Mouse (Mus musculus) forebrain, embryonic 15.5 days (tissue): ENCODE results near the gene B3gnt6. TPM values are rescaled to one million over a fixed set of nuclear protein-coding genes. Genes with fewer than 3 reads are reported as not detected.
A peak's percentile ranks its signal among the peaks of the same experiment; 100 is the strongest.

Experiments
- ATAC-seq: fragments of 200-750 bp; cut with Nextera tagmentation; replicated peaks from 2 replicates; pipeline ENCODE4 v1.8.0; 2017; ENCODE audit warnings: mild to moderate bottlenecking, moderate TSS enrichment, moderate library complexity
- H3K27ac ChIP-seq: fragments of 300-500 bp; sonication (generic); replicated peaks from 2 replicates; pipeline ENCODE4 v1.5.1; 2015; ENCODE audit warnings: mild to moderate bottlenecking, inconsistent platforms
- H3K27me3 ChIP-seq: fragments of 300-500 bp; sonication (generic); 2 replicates; pipeline ENCODE4 v1.6.1; 2015; ENCODE audit warnings: inconsistent platforms
- H3K36me3 ChIP-seq: fragments of 300-500 bp; sonication (generic); 2 replicates; pipeline ENCODE4 v1.6.1; 2015; ENCODE audit warnings: mild to moderate bottlenecking, inconsistent platforms
- H3K4me1 ChIP-seq: fragments of 300-500 bp; sonication (generic); 2 replicates; pipeline ENCODE4 v1.6.1; 2015; ENCODE audit warnings: inconsistent platforms
- H3K4me2 ChIP-seq: fragments of 300-500 bp; sonication (generic); replicated peaks from 2 replicates; pipeline ENCODE4 v1.6.1; 2015; ENCODE audit warnings: mild to moderate bottlenecking, inconsistent platforms
- H3K4me3 ChIP-seq: fragments of 300-500 bp; sonication (generic); 2 replicates; pipeline ENCODE4 v1.5.1; 2015; ENCODE audit warnings: mild to moderate bottlenecking, inconsistent platforms
- H3K9ac ChIP-seq: fragments of 300-500 bp; sonication (generic); replicated peaks from 2 replicates; pipeline ENCODE4 v1.6.1; 2015; ENCODE audit warnings: mild to moderate bottlenecking, inconsistent platforms
- H3K9me3 ChIP-seq: fragments of 300-500 bp; sonication (generic); 2 replicates; pipeline ENCODE4 v1.6.1; 2016; ENCODE audit warnings: inconsistent platforms
- WGBS: fragments of 180-500 bp; shearing (Covaris S2); methylation state at CpG from one replicate; pipeline ENCODE4 v1.1.7; 2015; ENCODE audit warnings: mixed read lengths; 5-methylcytosine and 5-hydroxymethylcytosine counted together
- polyA plus RNA-seq: library from polyadenylated mRNA; unstranded; fragments of >200 nt; fragmentation: Nextera tagmentation; extraction: Ambion mirVana; gene quantifications from 2 replicates; pipeline ENCODE4 v1.2.1, GENCODE M21; 2015

B3gnt6 gene
- polyA plus RNA-seq, 1 experiment from 2014 or later, result 0.15 TPM

- Histone ChIP-seq H3K36me3 (no peaks in the 10 kb centered on the region), H3K27ac (no peak overlapping the region), H3K9ac (no peak overlapping the region), H3K9me3 (no peaks in the 10 kb centered on the region), H3K4me1 (peaks cover 17% of the 10 kb centered on the region), H3K4me3 (no peak overlapping the region), H3K27me3 (no peaks in the 10 kb centered on the region), H3K4me2 (no peak overlapping the region)
- 50% methylated on average over 3 of the region's 3 CpGs for WGBS
- ATAC-seq, result peak; percentile 14; the same call in 1 of the 2 replicates
Measured at GRCm38 (mm10) chr7:98156280-98156665, 43.0 kb downstream of the B3gnt6 start.

GRCm38 (mm10) chr7:98155546-98156279 lies 43.6 kb downstream of the B3gnt6 start:
- 30% methylated on average over 7 of the region's 8 CpGs for WGBS
- H3K4me2 ChIP-seq, result no peak overlapping the region
- H3K27me3 ChIP-seq, result no peaks in the 10 kb centered on the region
- no peak overlapping the region for H3K9ac ChIP-seq
- no peaks in the 10 kb centered on the region for H3K36me3 ChIP-seq
- no peak overlapping the region for H3K27ac ChIP-seq
- no peaks in the 10 kb centered on the region for H3K9me3 ChIP-seq
- ATAC-seq, result peak; percentile 62
- H3K4me1 ChIP-seq, result peaks cover 17% of the 10 kb centered on the region
- H3K4me3 ChIP-seq, result no peak overlapping the region

DNA sequence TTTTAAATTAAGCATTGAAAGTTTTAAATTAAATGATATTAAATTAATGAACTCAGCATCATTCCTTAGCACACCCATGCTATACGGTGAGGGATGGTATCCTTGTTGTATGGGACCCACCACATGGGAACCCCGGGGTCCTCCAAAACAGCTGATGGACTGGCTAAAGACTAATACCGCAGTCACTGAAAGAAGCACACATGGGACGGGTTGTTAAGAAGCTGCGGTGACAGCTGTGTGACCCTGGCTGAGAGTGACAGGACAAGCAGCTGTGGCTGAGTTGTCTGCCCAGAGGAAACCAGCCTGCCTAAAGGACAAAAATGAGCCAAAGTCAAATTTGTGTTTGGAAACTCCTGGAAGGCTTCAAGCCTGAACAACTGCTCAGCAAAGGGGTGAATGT lies 45.4 kb downstream of the B3gnt6 start:
- WGBS, result 87% methylated on average over 5 of the region's 5 CpGs
- peaks cover 28% of the 10 kb centered on the region for H3K4me1 ChIP-seq
- H3K9me3 ChIP-seq, result no peaks in the 10 kb centered on the region
- H3K36me3 ChIP-seq, result no peaks in the 10 kb centered on the region
- no peak overlapping the region for H3K27ac ChIP-seq
- no peak for ATAC-seq
- no peaks in the 10 kb centered on the region for H3K27me3 ChIP-seq
- H3K9ac ChIP-seq, result no peak overlapping the region
- H3K4me3 ChIP-seq, result no peak overlapping the region
- no peak overlapping the region for H3K4me2 ChIP-seq

GRCm38 (mm10) chr7:98153345-98153744 lies 45.9 kb downstream of the B3gnt6 start:
- peaks cover 28% of the 10 kb centered on the region for H3K4me1 ChIP-seq
- H3K4me2 ChIP-seq, result no peak overlapping the region
- no peak overlapping the region for H3K9ac ChIP-seq
- no peaks in the 10 kb centered on the region for H3K27me3 ChIP-seq
- no peak overlapping the region for H3K27ac ChIP-seq
- H3K4me3 ChIP-seq, result no peak overlapping the region
- WGBS, result 32% methylated on average over 3 of the region's 3 CpGs
- H3K9me3 ChIP-seq, result no peaks in the 10 kb centered on the region
- ATAC-seq, result no peak
- no peaks in the 10 kb centered on the region for H3K36me3 ChIP-seq

- H3K27ac ChIP-seq, result no peak overlapping the region
- no peaks in the 10 kb centered on the region for H3K9me3 ChIP-seq
- ATAC-seq, result no peak
- H3K4me2 ChIP-seq, result no peak overlapping the region
- 68% methylated on average over 8 of the region's 8 CpGs for WGBS
- H3K36me3 ChIP-seq, result no peaks in the 10 kb centered on the region
- H3K4me1 ChIP-seq, result peaks cover 30% of the 10 kb centered on the region
- no peak overlapping the region for H3K4me3 ChIP-seq
- H3K9ac ChIP-seq, result no peak overlapping the region
- H3K27me3 ChIP-seq, result no peaks in the 10 kb centered on the region
Measured at GRCm38 (mm10) chr7:98152400-98152799, 46.9 kb downstream of the B3gnt6 start.

DNA sequence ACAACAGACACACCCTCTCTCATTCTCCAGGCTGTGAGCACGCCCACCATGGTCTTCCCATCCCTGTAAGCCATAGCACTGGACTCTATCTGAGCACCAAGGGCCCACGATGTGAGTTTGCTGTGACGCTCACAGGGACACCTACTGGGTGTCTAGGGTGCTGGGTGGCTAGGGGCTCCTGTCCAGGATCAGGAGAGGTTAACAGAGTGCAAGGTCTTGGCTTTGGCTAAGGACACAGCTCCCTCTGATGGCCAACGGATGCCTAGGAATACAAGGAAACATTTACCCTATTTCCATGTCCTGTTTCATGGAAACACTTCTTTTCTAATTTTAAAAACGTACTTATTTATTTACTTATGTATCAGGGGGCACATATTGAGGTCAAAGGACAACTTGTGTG lies 48.8 kb downstream of the B3gnt6 start:
- no peak for ATAC-seq
- H3K4me2 ChIP-seq, result no peak overlapping the region
- no peaks in the 10 kb centered on the region for H3K27me3 ChIP-seq
- WGBS, result 56% methylated on average over 5 of the region's 5 CpGs
- H3K9ac ChIP-seq, result no peak overlapping the region
- peaks cover 24% of the 10 kb centered on the region for H3K4me1 ChIP-seq
- H3K4me3 ChIP-seq, result no peak overlapping the region
- no peak overlapping the region for H3K27ac ChIP-seq
- H3K36me3 ChIP-seq, result no peaks in the 10 kb centered on the region
- H3K9me3 ChIP-seq, result no peaks in the 10 kb centered on the region

DNA sequence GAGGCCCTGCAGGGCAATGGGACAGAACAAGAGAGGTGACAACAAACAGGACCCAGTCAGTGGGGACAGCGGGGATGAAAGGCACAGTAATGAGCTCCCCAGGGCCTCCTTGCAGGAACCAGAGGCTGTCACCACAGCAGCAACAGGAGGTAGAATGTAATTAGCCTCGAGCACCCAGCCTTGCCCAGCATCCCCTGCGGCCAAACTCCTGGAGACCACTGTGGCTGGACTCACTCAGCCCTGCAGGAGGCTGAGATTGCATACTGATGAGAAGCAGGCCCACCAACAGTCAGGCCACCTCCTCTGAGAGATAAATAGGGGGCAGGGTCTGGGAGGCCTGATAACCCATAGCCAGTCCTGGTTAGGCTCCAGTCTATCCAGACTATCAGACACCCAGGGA lies 49.5 kb downstream of the B3gnt6 start:
- Histone ChIP-seq H3K9ac (no peak overlapping the region), H3K4me3 (no peak overlapping the region), H3K36me3 (no peaks in the 10 kb centered on the region), H3K9me3 (no peaks in the 10 kb centered on the region), H3K27ac (0 out of 2 replicates have a peak overlapping the region, but pooled peaks have one; percentile 29), H3K27me3 (no peaks in the 10 kb centered on the region), H3K4me1 (peaks cover 24% of the 10 kb centered on the region), H3K4me2 (no peak overlapping the region)
- 23% methylated on average over 3 of the region's 3 CpGs for WGBS
- no peak for ATAC-seq

- H3K36me3 ChIP-seq, result no peaks in the 10 kb centered on the region
- H3K27me3 ChIP-seq, result no peaks in the 10 kb centered on the region
- no peak overlapping the region for H3K4me3 ChIP-seq
- H3K4me1 ChIP-seq, result peaks cover 24% of the 10 kb centered on the region
- peak overlapping the region; percentile 50 for H3K27ac ChIP-seq
- no peak overlapping the region for H3K4me2 ChIP-seq
- H3K9ac ChIP-seq, result no peak overlapping the region
- WGBS, result 63% methylated on average over 10 of the region's 10 CpGs
- no peaks in the 10 kb centered on the region for H3K9me3 ChIP-seq
- ATAC-seq, result no peak
Measured at GRCm38 (mm10) chr7:98148721-98149407, 50.4 kb downstream of the B3gnt6 start.

DNA sequence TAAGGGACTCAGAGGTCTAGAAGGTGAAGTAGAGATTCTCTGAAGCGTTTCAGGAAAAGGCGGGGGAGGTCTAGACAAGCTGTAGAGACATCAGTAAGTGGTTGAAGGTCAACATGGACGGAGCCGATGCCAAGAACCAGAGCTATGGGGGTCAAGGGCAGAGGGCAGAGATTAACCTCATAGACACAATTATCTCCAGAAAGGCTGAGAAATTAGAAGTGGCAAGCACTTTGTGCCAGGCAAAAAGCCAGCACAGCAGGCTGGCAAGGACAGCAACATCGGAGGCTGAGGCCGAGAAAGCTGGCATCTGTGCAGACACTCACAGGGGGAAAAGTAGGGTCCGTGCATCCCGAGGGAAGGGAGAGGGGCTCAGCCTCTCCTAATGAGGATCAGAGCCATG lies 51.5 kb downstream of the B3gnt6 start:
- Histone ChIP-seq H3K36me3 (no peaks in the 10 kb centered on the region), H3K27me3 (no peaks in the 10 kb centered on the region), H3K9me3 (no peaks in the 10 kb centered on the region), H3K4me1 (peaks cover 24% of the 10 kb centered on the region), H3K9ac (no peak overlapping the region), H3K4me2 (no peak overlapping the region), H3K4me3 (no peak overlapping the region), H3K27ac (peak overlapping the region; percentile 50)
- WGBS, result 55% methylated on average over 8 of the region's 8 CpGs
- no peak for ATAC-seq

DNA sequence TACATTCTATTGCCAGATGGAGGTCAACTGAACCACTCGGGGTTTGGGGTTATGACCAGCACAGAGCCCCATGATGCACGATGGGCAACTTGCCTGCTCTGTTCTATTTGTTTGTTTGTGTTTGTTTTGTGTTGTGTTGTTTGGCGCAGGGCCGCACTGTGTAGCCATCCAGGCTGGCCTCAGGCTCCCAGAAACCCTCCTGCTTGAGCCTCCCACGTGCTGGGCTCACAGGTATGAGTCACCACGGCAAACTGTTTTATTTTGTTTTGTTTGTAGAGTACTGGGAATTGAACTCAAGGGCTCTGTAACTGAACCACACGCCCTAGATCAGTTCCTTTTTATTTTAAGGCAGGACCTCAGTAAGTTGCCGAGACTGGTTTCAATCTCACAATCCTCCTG lies 52.8 kb downstream of the B3gnt6 start:
- no peak for ATAC-seq

DNA sequence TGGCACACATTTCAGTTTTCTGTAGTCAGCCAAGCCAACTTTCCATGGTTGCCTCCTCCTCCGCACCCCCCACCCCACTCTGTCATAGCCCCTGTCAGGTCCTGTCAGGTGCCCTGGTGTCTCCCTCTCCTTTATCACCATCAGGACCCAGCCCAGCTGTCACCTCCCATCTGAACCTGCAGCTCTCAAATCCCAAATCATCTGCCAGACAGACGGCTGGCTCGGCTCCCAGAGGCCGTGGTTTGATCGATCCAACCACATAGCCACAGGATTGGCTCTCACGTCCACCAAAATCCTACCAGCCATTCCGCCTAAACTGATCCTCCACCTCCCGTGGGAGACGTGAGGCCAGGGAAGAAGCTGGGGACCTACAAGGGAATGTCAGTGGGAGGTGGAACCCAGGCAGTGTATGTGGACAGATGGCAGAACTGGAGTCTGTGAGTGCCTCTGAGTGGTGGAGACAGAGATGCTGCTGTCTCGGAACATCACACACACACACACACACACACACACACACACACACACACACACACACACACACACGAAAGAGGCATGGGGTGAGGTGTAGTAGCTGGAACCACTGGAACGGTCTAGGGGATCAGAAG lies 53.3 kb downstream of the B3gnt6 start:
- 80% methylated on average over 12 of the region's 12 CpGs for WGBS
- no peaks in the 10 kb centered on the region for H3K27me3 ChIP-seq
- ATAC-seq, result no peak

More for the DNA sequence above, 52.8 kb downstream of the B3gnt6 start:
- H3K27me3 ChIP-seq, result no peaks in the 10 kb centered on the region
- H3K27ac ChIP-seq, result no peak overlapping the region; the same call in 1 of the 2 replicates
- no peak overlapping the region for H3K4me3 ChIP-seq
- H3K4me2 ChIP-seq, result no peak overlapping the region
- no peaks in the 10 kb centered on the region for H3K36me3 ChIP-seq
- H3K9ac ChIP-seq, result no peak overlapping the region
- 82% methylated on average over 8 of the region's 8 CpGs for WGBS
- H3K9me3 ChIP-seq, result no peaks in the 10 kb centered on the region
- peaks cover 24% of the 10 kb centered on the region for H3K4me1 ChIP-seq

DNA sequence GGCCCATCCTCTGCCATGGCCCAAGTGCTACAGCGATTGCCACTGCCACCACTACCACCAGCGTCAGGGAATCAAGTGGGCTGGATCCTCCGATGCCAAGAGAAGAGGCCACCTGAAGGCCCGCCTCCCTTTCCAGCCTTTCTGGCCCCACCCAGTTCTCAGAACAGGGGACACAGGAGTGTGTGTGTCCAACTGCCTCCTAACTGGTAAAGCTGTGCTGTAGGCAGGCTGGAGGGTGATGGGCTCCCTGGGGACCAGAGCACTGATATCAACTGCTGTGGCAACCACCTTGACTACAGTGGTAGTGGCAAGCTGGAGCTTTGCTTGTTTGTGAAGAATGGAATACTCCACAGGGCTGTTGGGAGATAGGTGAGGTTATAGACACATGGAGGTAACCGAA lies 53.9 kb downstream of the B3gnt6 start, which contains the start of gene Omp:
Omp (minus strand) TSS at position 101 of the 400 bp plus-strand sequence.
- Histone ChIP-seq H3K9me3 (no peaks in the 10 kb centered on the region), H3K4me2 (no peak within 1 kb of the TSS), H3K4me3 (no peak within 1 kb of the TSS), H3K27me3 (no peaks in the 10 kb centered on the region), H3K4me1 (peaks cover 28% of the 10 kb centered on the region), H3K36me3 (no peaks in the 10 kb centered on the region), H3K27ac (no peak within 1 kb of the TSS; the same call in 1 of the 2 replicates), H3K9ac (no peak within 1 kb of the TSS)
- ATAC-seq, result no peak
- 81% methylated on average over 5 of the region's 5 CpGs for WGBS

More for the DNA sequence above, 53.3 kb downstream of the B3gnt6 start:
- H3K9me3 ChIP-seq, result no peaks in the 10 kb centered on the region
- no peak overlapping the region for H3K4me2 ChIP-seq
- H3K36me3 ChIP-seq, result no peaks in the 10 kb centered on the region
- no peak overlapping the region; the same call in 1 of the 2 replicates for H3K27ac ChIP-seq
- peaks cover 24% of the 10 kb centered on the region for H3K4me1 ChIP-seq
- no peak overlapping the region for H3K9ac ChIP-seq
- no peak overlapping the region for H3K4me3 ChIP-seq
